Mouse (Mus musculus) 3T3-L1 (cell line): ENCODE measurements around the gene Rp9.
A peak's percentile ranks its signal among the peaks of the same experiment; 100 is the strongest.
"Not testable (repeated sequence)": the region's sequence is repeated elsewhere in the genome, so short reads cannot be mapped to it uniquely, and the experiment has no call there.

Experiments
- DNase-seq: peaks from one replicate; pipeline ENCODE4 v3.0.0-alpha.2; 2015; ENCODE audit warnings: low read depth, low spot score

Gene Rp9

GRCm38 (mm10) chr9:22461946-22462345 is 7.6 kb downstream of the Rp9 start:
- DNase-seq = peak; percentile 40

DNA sequence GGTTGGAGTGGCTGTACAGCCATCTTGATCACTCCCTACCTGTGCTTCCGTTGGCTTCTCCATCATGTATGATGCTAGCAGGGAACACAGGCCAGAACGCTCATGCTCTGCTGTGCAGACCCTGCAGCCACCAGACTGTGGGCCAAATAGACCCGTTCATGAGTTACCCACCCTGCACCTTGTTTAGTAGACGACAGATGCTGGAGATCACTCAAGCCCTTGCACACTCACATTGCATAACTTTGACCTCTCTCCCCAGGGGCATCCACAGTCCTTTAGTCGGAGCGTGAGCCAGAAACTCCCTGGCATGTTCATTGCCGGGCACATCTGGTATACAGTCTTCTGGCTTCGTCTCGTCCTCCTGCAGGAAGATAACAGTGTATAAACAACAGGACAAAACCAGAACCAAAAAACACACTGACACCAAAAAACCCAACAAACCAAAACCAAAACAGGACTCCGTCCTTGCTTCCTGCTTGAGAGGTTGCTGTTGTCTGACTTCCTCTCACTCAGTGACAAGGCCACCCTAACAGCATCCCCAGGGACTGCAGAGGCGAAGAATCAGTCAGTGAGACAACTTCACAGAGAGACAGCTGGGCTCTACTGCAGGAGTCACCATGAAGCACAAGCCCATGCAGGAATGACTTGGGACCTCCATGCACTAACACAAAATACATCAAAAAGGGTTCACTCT is 12.3 kb downstream of the Rp9 start:
- DNase-seq = no peak

DNA sequence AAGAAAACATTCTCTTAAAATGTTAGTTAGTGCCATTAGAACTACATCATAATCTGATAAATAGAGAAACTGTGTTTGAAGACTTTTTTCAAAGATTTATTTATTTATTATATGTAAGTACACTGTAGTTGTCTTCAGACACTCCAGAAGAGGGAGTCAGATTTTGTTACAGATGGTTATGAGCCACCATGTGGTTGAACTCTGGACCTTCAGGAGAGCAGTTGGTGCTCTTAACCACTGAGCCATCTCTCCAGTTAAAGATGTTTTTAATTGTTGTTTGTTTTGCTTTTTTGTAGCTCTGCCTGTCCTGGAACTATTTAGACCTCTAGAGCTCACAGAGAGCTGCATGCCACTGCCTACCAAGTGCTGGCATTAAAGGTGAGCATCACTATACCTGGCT is 14.5 kb downstream of the Rp9 start:
- no peak for DNase-seq

DNA sequence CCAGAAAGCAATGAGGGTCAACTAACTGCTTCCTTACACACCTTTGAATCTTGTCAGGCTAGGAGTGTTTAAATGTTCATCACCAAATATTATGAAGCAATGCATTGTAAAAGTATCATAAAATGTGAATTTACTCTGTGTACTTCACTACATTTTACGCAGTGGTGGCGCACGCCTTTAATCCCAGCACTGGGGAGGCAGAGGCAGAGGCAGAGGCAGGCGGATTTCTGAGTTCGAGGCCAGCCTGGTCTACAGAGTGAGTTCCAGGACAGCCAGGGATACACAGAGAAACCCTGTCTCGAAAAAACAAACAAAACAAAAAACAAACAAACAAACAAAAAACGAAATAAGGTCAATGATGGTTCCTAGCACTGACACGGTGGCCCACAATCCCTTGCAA is 15.6 kb downstream of the Rp9 start, which contains the start of gene Gm17545:
Gene Gm17545 (plus strand): TSS at position 301 of the 400 bp plus-strand sequence.
- DNase-seq = not testable (repeated sequence)

- DNase-seq = no peak
Observed at GRCm38 (mm10) chr9:22453501-22453924, 16.0 kb downstream of the Rp9 start.

- DNase-seq = no peak
Observed at GRCm38 (mm10) chr9:22452697-22453096, 16.8 kb downstream of the Rp9 start.

DNA sequence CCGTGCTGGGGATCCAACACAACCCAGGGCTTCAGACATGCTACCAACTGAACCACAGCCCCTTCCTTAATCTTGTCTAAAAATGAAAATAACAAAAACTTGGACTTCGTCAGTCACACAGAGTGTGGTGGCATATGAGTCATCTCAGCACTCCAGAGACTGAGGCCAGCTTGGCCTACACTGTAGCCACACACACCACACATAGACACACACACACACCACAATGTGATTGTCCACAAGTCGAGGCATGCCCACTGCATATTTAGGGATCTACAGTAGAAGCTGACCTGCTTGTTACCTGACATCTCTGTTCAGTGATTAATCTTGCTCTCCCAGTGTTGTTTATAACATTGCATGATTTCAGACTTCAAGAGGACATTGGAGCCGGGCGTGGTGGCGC is 20.3 kb downstream of the Rp9 start:
- peak; percentile 6 for DNase-seq

GRCm38 (mm10) chr9:22448420-22448819 is 21.1 kb downstream of the Rp9 start:
- DNase-seq = no peak

DNA sequence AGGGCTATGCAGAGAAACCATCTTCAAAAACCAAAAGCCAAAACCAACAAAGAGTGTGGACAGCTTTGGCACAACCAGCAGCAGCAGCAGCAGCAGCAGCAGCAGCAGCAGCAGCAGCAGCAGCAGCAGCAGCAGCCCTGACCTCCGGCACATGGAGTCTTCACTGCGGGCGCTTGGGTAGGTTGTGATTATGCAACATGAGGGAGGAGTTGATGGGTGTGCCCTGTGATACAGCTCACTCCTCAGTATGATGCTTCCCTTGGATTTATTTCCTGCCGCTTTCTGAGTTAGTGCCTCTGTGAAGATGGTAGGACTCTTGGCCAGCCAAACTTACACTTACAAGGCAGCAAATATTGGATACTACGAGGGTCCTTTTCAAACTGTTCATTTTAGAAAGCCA is 22.3 kb downstream of the Rp9 start:
- no peak for DNase-seq

DNA sequence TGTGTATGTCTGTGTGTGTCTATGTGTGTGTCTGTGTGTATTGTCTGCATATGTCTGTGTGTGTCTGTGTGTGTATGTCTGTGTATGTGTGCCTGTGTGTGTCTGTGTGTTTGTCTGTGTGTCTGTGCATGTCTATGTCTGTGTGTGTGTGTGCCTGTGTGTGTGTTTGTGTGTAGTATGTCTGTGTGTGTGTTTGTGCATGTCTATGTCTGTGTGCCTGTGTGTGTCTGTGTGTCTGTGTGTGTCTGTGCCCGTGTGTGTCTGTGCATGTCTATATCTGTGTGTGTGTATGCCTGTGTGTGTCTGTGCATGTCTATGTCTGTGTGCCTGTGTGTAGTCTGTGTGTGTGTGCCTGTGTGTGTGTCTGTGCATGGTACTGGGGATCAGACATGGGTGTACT is 24.4 kb downstream of the Rp9 start:
- no peak for DNase-seq

- DNase-seq = no peak
Observed at GRCm38 (mm10) chr9:22443157-22443556, 26.4 kb downstream of the Rp9 start.

DNA sequence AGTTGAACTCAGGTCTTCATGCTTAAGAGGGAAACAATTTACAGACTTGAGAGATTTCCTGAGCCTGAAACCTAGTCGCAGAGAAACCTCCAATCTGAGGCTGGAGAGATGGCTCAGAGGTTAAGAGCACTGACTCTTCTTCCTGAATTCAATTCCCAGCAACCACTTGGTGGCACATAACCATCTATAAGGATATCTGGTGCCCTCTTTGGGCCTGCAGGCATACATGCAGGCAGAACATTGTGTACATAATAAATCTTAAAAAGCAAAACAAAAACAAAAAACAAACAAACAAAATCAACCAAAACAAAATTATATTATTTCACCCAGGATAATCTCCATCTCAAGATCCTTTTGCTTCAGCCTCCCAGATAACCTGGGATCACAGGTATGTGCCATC is 30.7 kb downstream of the Rp9 start:
- no peak for DNase-seq

GRCm38 (mm10) chr9:22434101-22434500 is 35.4 kb downstream of the Rp9 start:
- no peak for DNase-seq

DNA sequence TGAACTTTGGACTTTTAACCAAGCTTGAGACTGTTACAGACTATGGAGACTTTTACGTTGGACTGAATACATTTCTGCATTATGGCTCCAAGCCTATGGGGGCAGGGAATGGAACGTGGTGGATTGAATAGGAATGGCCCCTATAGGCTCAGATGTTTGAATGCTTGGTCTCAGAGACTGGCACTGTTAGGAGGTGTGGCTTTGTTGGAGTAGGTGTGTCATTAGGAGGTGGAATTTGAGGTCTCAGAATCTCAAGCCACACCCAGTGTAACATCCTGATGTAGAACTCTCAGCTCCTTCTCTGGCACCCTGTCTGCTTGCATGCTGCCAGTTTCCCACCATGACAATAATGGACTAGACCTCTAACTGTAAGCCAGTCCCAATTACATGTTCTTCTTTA is 36.3 kb downstream of the Rp9 start:
- DNase-seq = no peak

GRCm38 (mm10) chr9:22430315-22430840 is 39.2 kb downstream of the Rp9 start:
- no peak for DNase-seq

DNA sequence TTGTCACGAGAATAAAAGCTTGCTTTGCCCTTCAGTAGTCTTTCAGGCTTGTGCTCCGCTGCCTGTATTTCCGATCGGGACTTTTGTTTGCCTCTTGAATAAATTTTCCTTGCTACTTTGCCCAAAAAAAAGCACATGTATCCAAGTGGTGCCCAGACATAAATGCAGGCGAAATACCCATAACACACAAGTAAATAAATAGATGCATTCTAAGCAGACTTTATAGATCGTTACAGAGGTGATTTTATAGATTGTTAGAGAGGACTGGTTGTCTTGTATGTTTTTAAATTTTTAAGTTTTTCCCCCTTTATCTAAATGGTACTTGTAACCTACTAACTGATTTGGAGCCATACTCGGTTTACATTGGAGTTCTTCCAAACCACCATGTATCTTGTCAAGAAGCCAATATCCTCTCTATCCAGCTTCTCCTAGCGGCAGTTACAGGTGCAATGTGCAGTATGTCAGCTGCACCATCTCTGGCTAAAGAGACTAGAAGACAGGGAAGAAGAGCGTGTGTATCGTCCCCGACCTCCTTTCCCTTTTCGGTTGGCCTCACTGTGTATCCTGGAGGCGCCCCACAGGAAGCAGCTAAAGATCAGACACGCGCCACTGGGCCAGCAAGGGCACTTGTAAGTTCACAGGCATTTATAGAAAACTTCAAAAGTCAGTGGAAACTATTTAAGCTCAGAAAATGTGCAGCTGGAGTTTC is 39.9 kb downstream of the Rp9 start:
- peak; percentile 17 for DNase-seq

GRCm38 (mm10) chr9:22428666-22429410 is 40.7 kb downstream of the Rp9 start:
- peak; percentile 9 for DNase-seq

DNA sequence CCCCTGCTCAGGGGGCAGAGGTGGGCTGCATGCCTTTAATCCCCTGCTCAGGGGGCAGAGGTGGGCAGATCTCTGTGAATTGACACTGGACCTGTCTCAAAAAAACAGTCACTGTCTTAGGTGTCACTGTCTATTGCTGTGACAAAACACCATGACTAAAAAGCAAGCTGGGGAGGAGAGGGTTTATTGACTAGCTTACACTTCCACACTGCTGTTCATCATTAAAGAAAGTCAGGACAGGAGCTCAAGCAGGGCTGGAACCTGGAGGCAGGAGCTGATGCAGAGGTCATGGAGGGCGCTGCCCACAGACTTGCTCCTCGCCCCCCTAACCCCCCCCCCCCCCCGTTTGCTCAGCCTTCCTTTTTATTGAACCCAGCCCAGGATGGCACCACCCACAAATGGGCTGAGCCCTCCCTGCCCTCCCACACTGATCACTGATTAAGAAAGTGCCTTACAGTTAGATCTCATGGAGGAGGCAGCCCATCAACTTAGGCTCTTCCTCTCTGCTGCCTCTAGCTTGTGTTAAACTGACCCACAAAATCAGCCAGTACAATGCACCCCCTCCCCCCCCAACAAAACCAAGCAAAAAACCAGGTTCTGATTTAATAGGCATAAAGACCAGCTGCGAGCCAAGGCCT is 41.4 kb downstream of the Rp9 start:
- DNase-seq = no peak

GRCm38 (mm10) chr9:22424719-22425118 is 44.8 kb downstream of the Rp9 start:
- no peak for DNase-seq

- DNase-seq = no peak
Observed at GRCm38 (mm10) chr9:22424196-22424595, 45.3 kb downstream of the Rp9 start.

DNA sequence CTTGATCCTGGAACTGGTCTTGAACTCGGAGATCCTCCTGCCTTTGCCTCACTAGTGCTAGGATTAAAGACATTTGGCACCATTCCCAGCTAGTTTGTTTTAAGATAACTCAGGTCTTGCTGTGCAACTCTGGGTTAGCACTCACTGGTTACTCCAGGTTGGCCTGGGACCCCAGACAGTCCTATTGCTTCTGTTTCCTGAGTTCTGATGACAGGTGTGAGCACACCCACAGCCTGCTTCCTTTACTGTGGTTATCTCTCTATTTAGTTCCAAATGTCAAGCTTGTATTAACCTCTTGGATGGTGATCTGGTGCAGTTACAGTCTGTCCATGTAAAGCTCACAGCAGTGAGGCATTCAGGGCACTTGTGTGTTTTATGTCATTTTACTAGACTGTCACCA is 46.0 kb downstream of the Rp9 start:
- DNase-seq = no peak

DNA sequence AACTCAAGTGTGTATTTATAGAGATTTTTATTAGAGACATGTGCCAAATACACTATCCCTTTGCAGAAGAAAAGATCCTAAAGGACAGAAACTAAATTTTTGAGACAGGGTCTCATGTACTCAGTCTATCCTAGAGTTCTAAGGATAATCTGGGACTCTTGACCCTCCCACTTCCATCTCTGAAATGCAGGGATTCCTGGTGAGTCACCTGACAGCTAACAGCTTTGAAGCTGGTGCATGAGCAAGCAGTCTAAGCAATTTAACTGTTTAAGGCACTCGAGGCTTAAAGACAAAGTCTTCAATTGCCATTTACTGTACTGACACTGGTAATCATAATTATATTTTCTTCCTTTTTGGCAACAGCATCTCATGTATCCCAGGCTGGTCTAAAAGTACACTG is 47.0 kb downstream of the Rp9 start:
- DNase-seq = peak; percentile 60
